Mouse (Mus musculus): Measurements from ENCODE around the gene Rgl2. TPM values are rescaled to one million over a fixed set of nuclear protein-coding genes. Genes with fewer than 3 reads are reported as not detected.
A peak's percentile ranks its signal among the peaks of the same experiment; 100 is the strongest.

Gene Rgl2
- polyA plus RNA-seq, 2 experiments = 48.7 to 193 TPM

DNA sequence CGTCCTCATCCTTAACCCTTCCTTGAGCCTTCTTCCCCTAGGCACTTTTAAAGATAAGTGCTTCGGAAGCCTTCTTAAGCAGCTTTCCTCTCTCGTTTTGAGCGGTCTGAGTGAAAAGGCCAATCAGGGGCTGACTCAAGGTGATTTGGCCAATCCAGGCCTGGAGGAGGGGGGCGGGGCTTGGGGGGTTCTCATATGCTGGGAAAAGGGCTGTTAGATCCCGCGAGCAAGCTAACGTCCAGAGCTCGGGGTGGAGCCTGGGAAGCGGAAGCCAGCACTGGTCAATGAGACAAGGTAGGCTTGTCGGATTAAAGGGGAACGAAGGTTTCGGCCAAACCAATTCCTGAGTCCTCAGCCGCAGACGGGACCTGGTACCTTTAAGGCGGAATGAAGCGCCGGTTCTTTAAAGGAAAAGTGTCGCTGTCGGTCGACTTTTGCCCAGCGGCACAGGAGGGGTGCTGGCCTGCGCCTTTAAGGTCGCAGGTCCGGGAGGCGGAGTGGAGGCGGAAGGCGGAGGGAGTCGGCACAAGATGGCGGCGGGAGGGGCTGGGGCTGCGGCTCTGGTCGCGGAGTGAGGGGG lies 13.6 kb upstream of the Rgl2 start, which contains the start of the genes Tapbp and Zbtb22:
Tapbp (plus strand) TSS at position 229 of the 580 bp plus-strand sequence.
Zbtb22 (plus strand) TSS at position 234 of the 580 bp plus-strand sequence.
- H3K27ac ChIP-seq (replicated peaks; ENCODE audit: low read depth, low read length) = no peak within 1 kb of the TSS
- H3K4me1 ChIP-seq (ENCODE audit: control insufficient read depth, insufficient read depth, low read length) = peaks cover 18% of the 10 kb centered on the region
- H3K9ac ChIP-seq (ENCODE audit: low read depth, low read length, severe bottlenecking) = peak within 1 kb of the TSS; percentile 50
- peaks cover 48% of the 10 kb centered on the region for H3K36me3 ChIP-seq (ENCODE audit: control insufficient read depth, insufficient read depth, low read length)
- TF ChIP-seq POLR2A (IDR thresholded peaks at IDR 0.05; ENCODE audit: borderline replicate concordance, extremely low read depth, insufficient read depth, insufficient read length) = no peak
- DNase-seq (ENCODE audit: low spot score) (peak; percentile 98), ATAC-seq (ENCODE audit: low FRiP score, low read depth) (peak; percentile 91)
- WGBS = 2% methylated on average over 29 of the region's 34 CpGs
- H3K9me3 ChIP-seq (ENCODE audit: control insufficient read depth, low read length) = no peaks in the 10 kb centered on the region
- H3K27me3 ChIP-seq (ENCODE audit: control insufficient read depth, insufficient read depth, low read length) = no peaks in the 10 kb centered on the region
- peak within 1 kb of the TSS; percentile 48 for H3K4me3 ChIP-seq (replicated peaks; ENCODE audit: low read length)
- peak within 1 kb of the TSS; percentile 44 for H3K4me2 ChIP-seq (replicated peaks; ENCODE audit: low read depth, low read length, severe bottlenecking)

DNA sequence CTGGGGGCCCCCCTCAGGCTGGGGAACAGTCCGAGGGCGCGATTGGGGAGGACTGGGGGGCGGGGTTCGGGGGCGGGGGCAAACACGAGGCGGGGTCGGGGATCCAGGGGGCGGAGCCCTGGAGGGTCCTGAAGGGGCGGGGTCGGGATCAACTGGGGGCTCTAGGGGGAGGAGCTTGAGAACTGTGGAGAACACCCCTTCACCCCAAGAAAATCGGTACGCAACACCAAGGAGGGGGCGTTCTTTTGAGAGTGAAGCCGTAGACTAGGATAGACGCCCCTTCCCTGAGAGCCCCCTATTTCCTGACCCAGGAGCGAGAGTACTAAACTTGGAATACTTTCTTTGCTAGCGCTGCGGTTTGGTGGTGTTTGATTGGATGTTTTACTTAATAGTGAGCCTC lies 13.0 kb upstream of the Rgl2 start:
- peaks cover 43% of the 10 kb centered on the region for H3K36me3 ChIP-seq (ENCODE audit: control insufficient read depth, insufficient read depth, low read length)
- peak overlapping the region; percentile 50 for H3K9ac ChIP-seq (ENCODE audit: low read depth, low read length, severe bottlenecking)
- under 1% methylated on average over 16 of the region's 20 CpGs for WGBS
- ATAC-seq (ENCODE audit: low FRiP score, low read depth) = peak; percentile 27
- no peaks in the 10 kb centered on the region for H3K27me3 ChIP-seq (ENCODE audit: control insufficient read depth, insufficient read depth, low read length)
- H3K9me3 ChIP-seq (ENCODE audit: control insufficient read depth, low read length) = no peaks in the 10 kb centered on the region
- TF ChIP-seq POLR2A (IDR thresholded peaks at IDR 0.05; ENCODE audit: borderline replicate concordance, extremely low read depth, insufficient read depth, insufficient read length) = no peak
- H3K27ac ChIP-seq (replicated peaks; ENCODE audit: low read depth, low read length) = no peak overlapping the region
- peak; percentile 80 for DNase-seq (ENCODE audit: low spot score)
- peak overlapping the region; percentile 44 for H3K4me2 ChIP-seq (replicated peaks; ENCODE audit: low read depth, low read length, severe bottlenecking)
- peak overlapping the region; percentile 48 for H3K4me3 ChIP-seq (replicated peaks; ENCODE audit: low read length)
- H3K4me1 ChIP-seq (ENCODE audit: control insufficient read depth, insufficient read depth, low read length) = peaks cover 18% of the 10 kb centered on the region

DNA sequence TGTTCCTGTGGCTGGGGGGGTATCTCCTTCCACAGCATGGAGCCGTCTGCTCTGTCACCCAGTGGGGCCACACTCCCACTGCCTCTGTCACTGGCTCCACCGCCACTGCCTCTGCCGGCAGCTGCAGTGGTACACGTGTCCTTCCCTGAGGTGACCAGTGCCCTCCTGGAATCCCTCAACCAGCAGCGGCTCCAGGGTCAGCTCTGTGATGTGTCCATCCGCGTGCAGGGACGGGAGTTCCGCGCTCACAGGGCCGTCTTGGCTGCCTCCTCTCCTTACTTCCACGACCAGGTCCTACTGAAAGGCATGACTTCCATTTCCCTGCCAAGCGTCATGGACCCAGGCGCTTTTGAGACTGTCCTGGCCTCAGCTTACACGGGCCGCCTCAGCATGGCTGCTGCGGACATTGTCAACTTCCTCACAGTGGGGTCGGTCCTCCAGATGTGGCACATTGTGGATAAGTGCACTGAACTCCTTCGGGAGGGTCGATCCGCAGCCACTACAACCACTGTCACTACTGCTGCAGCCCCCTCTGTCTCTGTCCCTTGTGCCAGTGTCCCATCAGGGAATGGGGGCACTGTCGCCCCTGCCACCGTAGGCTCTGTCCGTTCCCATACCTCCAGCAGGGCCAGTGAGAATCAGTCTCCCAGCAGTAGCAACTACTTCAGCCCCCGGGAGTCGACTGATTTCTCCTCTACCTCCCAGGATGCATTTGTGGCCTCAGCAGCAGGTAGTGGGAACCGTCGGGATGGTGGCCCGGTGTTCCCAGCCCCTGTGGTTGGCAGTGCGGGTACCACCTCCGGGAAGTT lies 12.3 kb upstream of the Rgl2 start:
- Histone ChIP-seq H3K36me3 (ENCODE audit: control insufficient read depth, insufficient read depth, low read length) (peaks cover 36% of the 10 kb centered on the region), H3K9me3 (ENCODE audit: control insufficient read depth, low read length) (no peaks in the 10 kb centered on the region), H3K4me2 (replicated peaks; ENCODE audit: low read depth, low read length, severe bottlenecking) (peak overlapping the region; percentile 44), H3K9ac (ENCODE audit: low read depth, low read length, severe bottlenecking) (no peak overlapping the region), H3K27ac (replicated peaks; ENCODE audit: low read depth, low read length) (no peak overlapping the region), H3K27me3 (ENCODE audit: control insufficient read depth, insufficient read depth, low read length) (no peaks in the 10 kb centered on the region), H3K4me3 (replicated peaks; ENCODE audit: low read length) (peak overlapping the region; percentile 48), H3K4me1 (ENCODE audit: control insufficient read depth, insufficient read depth, low read length) (peaks cover 18% of the 10 kb centered on the region)
- ATAC-seq (ENCODE audit: low FRiP score, low read depth) (no peak), DNase-seq (ENCODE audit: low spot score) (no peak)
- TF ChIP-seq POLR2A (IDR thresholded peaks at IDR 0.05; ENCODE audit: borderline replicate concordance, extremely low read depth, insufficient read depth, insufficient read length) = no peak
- WGBS = 74% methylated on average over 31 of the region's 31 CpGs

DNA sequence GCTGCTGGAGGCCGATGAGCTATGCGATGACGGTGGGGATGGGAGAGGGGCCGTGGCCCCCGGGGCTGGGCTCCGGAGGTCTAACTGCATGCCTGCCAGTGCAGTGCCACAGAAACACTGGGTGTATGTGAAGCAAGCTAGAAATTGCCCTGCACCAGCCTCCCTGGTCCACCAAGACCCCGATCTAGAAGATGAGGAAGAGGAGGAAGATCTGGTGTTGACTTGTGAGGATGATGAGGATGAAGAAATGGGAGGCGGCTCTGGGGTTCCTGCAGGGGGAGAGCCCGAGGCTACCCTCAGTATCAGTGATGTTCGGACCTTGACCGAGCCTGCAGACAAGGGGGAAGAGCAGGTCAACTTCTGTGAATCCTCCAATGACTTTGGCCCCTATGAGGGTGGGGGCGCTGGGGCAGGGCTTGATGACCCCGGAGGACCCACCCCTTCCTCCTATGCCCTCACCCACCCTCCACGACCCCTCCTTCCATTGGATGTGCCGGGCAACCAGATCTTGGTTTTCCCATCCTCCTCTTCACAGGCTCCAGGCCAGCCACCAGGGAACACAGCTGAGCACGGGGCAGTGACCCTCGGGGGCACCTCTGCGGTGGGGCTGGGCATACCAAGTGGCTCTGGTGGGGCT lies 11.6 kb upstream of the Rgl2 start:
- no peak for TF ChIP-seq POLR2A (IDR thresholded peaks at IDR 0.05; ENCODE audit: borderline replicate concordance, extremely low read depth, insufficient read depth, insufficient read length)
- Histone ChIP-seq H3K4me1 (ENCODE audit: control insufficient read depth, insufficient read depth, low read length) (peaks cover 18% of the 10 kb centered on the region), H3K9ac (ENCODE audit: low read depth, low read length, severe bottlenecking) (no peak overlapping the region), H3K9me3 (ENCODE audit: control insufficient read depth, low read length) (no peaks in the 10 kb centered on the region), H3K4me2 (replicated peaks; ENCODE audit: low read depth, low read length, severe bottlenecking) (no peak overlapping the region), H3K4me3 (replicated peaks; ENCODE audit: low read length) (0 out of 2 replicates have a peak overlapping the region, but pooled peaks have one; percentile 4), H3K36me3 (ENCODE audit: control insufficient read depth, insufficient read depth, low read length) (peaks cover 31% of the 10 kb centered on the region), H3K27ac (replicated peaks; ENCODE audit: low read depth, low read length) (no peak overlapping the region), H3K27me3 (ENCODE audit: control insufficient read depth, insufficient read depth, low read length) (no peaks in the 10 kb centered on the region)
- no peak for ATAC-seq (ENCODE audit: low FRiP score, low read depth)
- DNase-seq (ENCODE audit: low spot score) = no peak
- WGBS = 82% methylated on average over 18 of the region's 18 CpGs

Measured in limb, embryonic 14.5 days (tissue).